Mouse (Mus musculus): ENCODE measurements at regions not wholly inside any gene's neighbourhood (a gene's known extent, or its start where the extent isn't known, plus 50 kb on each side); places are given as distances from the start of the nearest gene placed in this dataset.

DNA sequence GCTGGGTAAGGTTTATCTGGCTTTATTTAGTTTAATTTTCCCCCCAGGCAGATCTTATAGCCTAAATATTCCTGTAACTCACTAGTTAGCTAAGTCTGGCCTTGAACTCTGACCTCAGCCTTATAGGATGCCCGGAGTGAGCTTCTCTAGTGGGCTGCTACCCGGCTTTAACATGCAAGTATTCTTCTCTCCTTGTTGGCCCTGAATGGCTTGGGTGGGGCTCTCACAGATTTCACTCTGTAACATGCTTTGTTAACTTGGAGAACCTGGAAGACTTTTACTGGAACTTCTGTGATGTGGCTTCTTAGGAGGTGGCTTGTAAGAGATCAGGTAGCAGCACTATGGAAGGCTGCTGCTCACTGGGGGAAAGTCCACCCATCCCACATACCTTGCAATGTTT lies 177.3 kb upstream of the Camk1g start:
- TF ChIP-seq TAL1 (IDR thresholded peaks at IDR 0.05; ENCODE audit: low read length) (no peak), GATA1 (IDR thresholded peaks at IDR 0.05; ENCODE audit: low read length) (no peak)
